Mouse (Mus musculus): Measurements from ENCODE around the gene Ppy. TPM values are rescaled to one million over a fixed set of nuclear protein-coding genes. Genes with fewer than 3 reads are reported as not detected.
A peak's percentile ranks its signal among the peaks of the same experiment; 100 is the strongest.

Gene Ppy
- polyA plus RNA-seq, 1 experiment from 2014 or later, result not detected

DNA sequence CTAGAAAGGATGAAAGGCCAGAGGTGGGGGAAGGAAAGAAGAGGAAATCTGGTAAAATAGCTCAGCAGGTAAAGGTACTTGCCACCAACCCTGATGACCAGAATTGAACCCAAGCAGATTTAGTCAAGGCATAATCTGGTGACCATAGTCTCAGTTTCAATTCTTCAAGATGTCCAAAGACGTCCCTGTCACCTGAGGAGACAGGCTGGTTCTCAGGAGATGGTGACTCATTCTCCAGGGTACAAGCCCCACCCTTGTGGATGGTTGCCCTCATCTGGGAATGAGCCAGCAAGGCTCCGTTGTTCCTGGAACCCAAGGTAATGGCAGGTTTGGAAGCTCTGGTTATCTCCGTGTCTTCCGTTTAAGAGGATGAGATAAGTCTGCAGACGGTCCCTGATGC is 10.5 kb upstream of the Ppy start:
- Histone ChIP-seq H3K36me3 (no peaks in the 10 kb centered on the region), H3K27me3 (ENCODE audit: insufficient read depth, poor library complexity, severe bottlenecking) (peaks cover 46% of the 10 kb centered on the region), H3K4me3 (no peak overlapping the region), H3K27ac (no peak overlapping the region), H3K4me1 (replicated peaks) (peaks cover 20% of the 10 kb centered on the region), H3K9me3 (no peaks in the 10 kb centered on the region)
- 84% methylated on average over 5 of the region's 5 CpGs for WGBS
- DNase-seq (ENCODE audit: low spot score), result no peak

DNA sequence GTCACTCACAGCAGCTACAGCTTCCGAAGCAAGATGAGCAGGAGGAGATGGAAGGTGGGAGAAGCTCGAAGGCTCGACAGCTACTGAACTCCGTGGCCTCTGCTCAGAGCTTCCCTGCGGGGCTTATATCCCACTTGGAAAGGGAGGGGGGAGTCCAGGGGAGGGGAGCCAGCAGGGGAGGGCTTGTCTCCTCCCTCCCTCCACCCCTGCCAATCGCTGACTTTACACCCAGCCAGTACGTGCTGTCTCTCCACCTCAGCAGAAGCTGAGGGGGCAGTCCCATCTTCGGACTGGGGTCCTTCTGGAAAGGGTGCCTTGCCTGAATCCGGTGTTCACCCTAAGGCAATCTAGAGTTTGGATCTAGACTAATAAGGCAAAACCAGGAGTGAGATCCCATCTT is 6.6 kb upstream of the Ppy start, which contains the start of gene Pyy:
TSS of gene Pyy (minus strand) at position 101 of the 400 bp plus-strand sequence.
- peaks cover 13% of the 10 kb centered on the region for H3K4me1 ChIP-seq (replicated peaks)
- H3K9me3 ChIP-seq, result no peaks in the 10 kb centered on the region
- DNase-seq (ENCODE audit: low spot score), result no peak
- no peak within 1 kb of the TSS for H3K27ac ChIP-seq
- 9% methylated on average over 9 of the region's 9 CpGs for WGBS
- H3K36me3 ChIP-seq, result no peaks in the 10 kb centered on the region
- H3K4me3 ChIP-seq, result peak within 1 kb of the TSS; percentile 24; the same call in 1 of the 2 replicates
- peaks cover 78% of the 10 kb centered on the region for H3K27me3 ChIP-seq (ENCODE audit: insufficient read depth, poor library complexity, severe bottlenecking)

- Histone ChIP-seq H3K4me1 (replicated peaks) (peaks cover 21% of the 10 kb centered on the region), H3K36me3 (no peaks in the 10 kb centered on the region), H3K27me3 (ENCODE audit: insufficient read depth, poor library complexity, severe bottlenecking) (peaks cover 81% of the 10 kb centered on the region), H3K9me3 (no peaks in the 10 kb centered on the region), H3K27ac (no peak overlapping the region), H3K4me3 (peak overlapping the region; percentile 24; the same call in 1 of the 2 replicates)
- WGBS, result 3% methylated on average over 21 of the region's 21 CpGs
- DNase-seq (ENCODE audit: low spot score), result no peak
These were observed 5.8 kb upstream of the Ppy start for GRCm38 (mm10) chr11:102106911-102107310.

GRCm38 (mm10) chr11:102102485-102103258 is 1.6 kb upstream of the Ppy start:
- H3K27me3 ChIP-seq (ENCODE audit: insufficient read depth, poor library complexity, severe bottlenecking), result peaks cover 97% of the 10 kb centered on the region

DNA sequence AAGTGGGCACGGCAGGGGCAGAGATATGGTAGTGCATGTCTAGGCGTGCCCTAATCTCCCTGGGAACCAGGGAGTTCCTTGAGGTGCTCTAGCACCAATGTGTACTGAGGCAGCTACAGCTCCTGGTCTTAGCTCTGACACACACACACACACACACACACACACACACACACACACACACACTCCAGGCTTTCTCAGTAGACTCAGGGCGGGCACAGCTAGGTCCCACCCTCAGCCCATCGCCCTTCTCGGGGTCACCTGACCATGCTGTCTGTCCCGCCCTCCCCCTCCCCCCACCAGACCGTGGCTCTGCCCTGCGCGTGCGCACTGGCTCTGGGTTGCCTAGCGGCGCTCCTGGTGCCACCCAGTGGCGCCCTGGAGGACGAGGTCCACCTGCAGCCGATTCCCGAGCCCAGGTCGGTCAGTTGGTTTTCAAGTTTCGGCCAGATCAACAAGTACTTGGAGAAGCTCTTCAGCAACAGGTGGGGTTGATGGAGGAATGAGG is 4.2 kb downstream of the Ppy start:
- Histone ChIP-seq H3K9me3 (no peaks in the 10 kb centered on the region), H3K4me1 (replicated peaks) (peaks cover 30% of the 10 kb centered on the region), H3K27ac (peak overlapping the region; percentile 79), H3K4me3 (peak overlapping the region; percentile 45), H3K27me3 (ENCODE audit: insufficient read depth, poor library complexity, severe bottlenecking) (peaks cover 54% of the 10 kb centered on the region), H3K36me3 (no peaks in the 10 kb centered on the region)
- WGBS, result 9% methylated on average over 18 of the region's 18 CpGs
- peak; percentile 92 for DNase-seq (ENCODE audit: low spot score)

More at GRCm38 (mm10) chr11:102102485-102103258, 1.6 kb upstream of the Ppy start:
- H3K27ac ChIP-seq, result no peak overlapping the region
- WGBS, result 21% methylated on average over 17 of the region's 17 CpGs
- no peaks in the 10 kb centered on the region for H3K9me3 ChIP-seq
- H3K36me3 ChIP-seq, result no peaks in the 10 kb centered on the region
- DNase-seq (ENCODE audit: low spot score), result peak; percentile 82
- peaks cover 28% of the 10 kb centered on the region for H3K4me1 ChIP-seq (replicated peaks)
- H3K4me3 ChIP-seq, result peak overlapping the region; percentile 6; the same call in 1 of the 2 replicates

DNA sequence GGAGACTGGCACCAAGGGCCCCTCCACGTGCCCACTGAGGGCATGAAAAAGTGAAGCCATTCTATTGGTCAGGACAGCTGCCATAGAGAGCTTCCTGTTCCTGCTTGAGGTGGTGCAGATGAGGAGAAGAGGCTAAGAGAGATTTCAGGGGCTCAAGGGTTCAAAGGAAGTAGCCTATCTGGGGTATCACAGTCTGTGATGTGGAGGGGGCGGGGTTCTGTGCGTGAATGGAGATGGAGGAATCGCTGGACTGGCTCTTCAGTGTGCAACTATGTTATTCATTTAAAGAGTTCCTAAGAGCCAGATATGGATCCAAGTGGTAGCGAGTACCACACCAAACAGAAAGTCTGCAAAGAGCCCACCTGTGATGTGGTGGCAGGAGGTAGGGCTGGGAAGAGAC is 4.7 kb downstream of the Ppy start:
- no peaks in the 10 kb centered on the region for H3K36me3 ChIP-seq
- peaks cover 25% of the 10 kb centered on the region for H3K4me1 ChIP-seq (replicated peaks)
- H3K4me3 ChIP-seq, result peak overlapping the region; percentile 45
- peak overlapping the region; percentile 79 for H3K27ac ChIP-seq
- H3K27me3 ChIP-seq (ENCODE audit: insufficient read depth, poor library complexity, severe bottlenecking), result peaks cover 53% of the 10 kb centered on the region
- no peak for DNase-seq (ENCODE audit: low spot score)
- WGBS, result 74% methylated on average over 5 of the region's 5 CpGs
- H3K9me3 ChIP-seq, result no peaks in the 10 kb centered on the region

- no peak for DNase-seq (ENCODE audit: low spot score)
- H3K36me3 ChIP-seq, result no peaks in the 10 kb centered on the region
- 69% methylated on average over 3 of the region's 3 CpGs for WGBS
- 0 out of 2 replicates have a peak overlapping the region, but pooled peaks have one; percentile 31 for H3K27ac ChIP-seq
- H3K4me3 ChIP-seq, result no peak overlapping the region
- H3K4me1 ChIP-seq (replicated peaks), result peaks cover 21% of the 10 kb centered on the region
- H3K9me3 ChIP-seq, result no peaks in the 10 kb centered on the region
- peaks cover 47% of the 10 kb centered on the region for H3K27me3 ChIP-seq (ENCODE audit: insufficient read depth, poor library complexity, severe bottlenecking)
These were observed 5.4 kb downstream of the Ppy start for GRCm38 (mm10) chr11:102095676-102096075.

GRCm38 (mm10) chr11:102089088-102089808 is 11.9 kb downstream of the Ppy start:
- H3K4me1 ChIP-seq (replicated peaks), result peaks cover 46% of the 10 kb centered on the region
- DNase-seq (ENCODE audit: low spot score), result peak; percentile 86
- H3K9me3 ChIP-seq, result no peaks in the 10 kb centered on the region
- H3K27ac ChIP-seq, result peak overlapping the region; percentile 95
- H3K4me3 ChIP-seq, result peak overlapping the region; percentile 80
- peaks cover 6% of the 10 kb centered on the region for H3K36me3 ChIP-seq
- peaks cover 8% of the 10 kb centered on the region; the same call in 1 of the 2 replicates for H3K27me3 ChIP-seq (ENCODE audit: insufficient read depth, poor library complexity, severe bottlenecking)
- WGBS, result under 1% methylated on average over 20 of the region's 20 CpGs

- Histone ChIP-seq H3K4me1 (replicated peaks) (peaks cover 53% of the 10 kb centered on the region), H3K4me3 (peak within 1 kb of the TSS; percentile 80), H3K36me3 (peaks cover 13% of the 10 kb centered on the region), H3K27me3 (ENCODE audit: insufficient read depth, poor library complexity, severe bottlenecking) (peaks cover 5% of the 10 kb centered on the region), H3K9me3 (no peaks in the 10 kb centered on the region; the same call in 1 of the 2 replicates), H3K27ac (peak within 1 kb of the TSS; percentile 95)
- under 1% methylated on average over 49 of the region's 49 CpGs for WGBS
- peak; percentile 85 for DNase-seq (ENCODE audit: low spot score)
These were observed 12.9 kb downstream of the Ppy start, which contains the start of gene Mpp2 for GRCm38 (mm10) chr11:102087931-102088898. Gene Mpp2, minus strand, starts transcription at chr11:102088515.

DNA sequence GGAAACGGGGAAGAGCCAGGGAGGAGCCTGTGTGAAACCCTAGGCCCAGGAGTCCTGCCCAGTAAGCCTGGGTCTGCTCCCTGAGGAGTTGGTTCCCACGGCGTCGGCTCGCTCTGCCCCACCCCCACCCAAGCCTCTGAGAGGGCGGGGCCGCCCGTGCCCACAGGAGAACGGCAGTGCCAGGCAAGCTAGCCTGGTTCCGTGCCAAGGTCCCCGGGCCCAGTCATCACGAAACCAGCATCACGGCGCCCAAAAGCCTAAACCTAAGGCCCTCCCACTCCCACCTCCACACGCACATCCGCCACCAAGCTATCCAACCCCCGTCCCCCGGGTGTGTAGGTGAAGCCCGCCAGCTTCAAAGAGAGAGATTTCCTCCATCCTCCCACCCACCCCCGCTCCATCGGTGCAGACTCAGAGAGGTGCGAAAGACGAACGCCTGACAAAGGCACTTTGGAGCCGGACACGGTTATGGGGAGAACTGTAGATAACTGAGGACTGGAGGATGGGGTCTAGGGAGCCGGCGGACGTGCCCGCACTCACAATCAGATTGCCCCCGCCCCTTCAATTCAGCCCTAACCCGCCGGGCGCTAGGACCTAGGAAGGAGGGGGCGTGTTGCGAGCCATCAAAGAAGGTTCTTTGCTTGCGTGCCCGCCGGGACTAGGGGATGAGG is 13.9 kb downstream of the Ppy start:
- Histone ChIP-seq H3K4me3 (peak overlapping the region; percentile 80), H3K4me1 (replicated peaks) (peaks cover 63% of the 10 kb centered on the region), H3K9me3 (no peaks in the 10 kb centered on the region; the same call in 1 of the 2 replicates), H3K27ac (peak overlapping the region; percentile 95), H3K36me3 (peaks cover 13% of the 10 kb centered on the region), H3K27me3 (ENCODE audit: insufficient read depth, poor library complexity, severe bottlenecking) (peaks cover 5% of the 10 kb centered on the region)
- DNase-seq (ENCODE audit: low spot score), result peak; percentile 94
- WGBS, result under 1% methylated on average over 39 of the region's 39 CpGs

DNA sequence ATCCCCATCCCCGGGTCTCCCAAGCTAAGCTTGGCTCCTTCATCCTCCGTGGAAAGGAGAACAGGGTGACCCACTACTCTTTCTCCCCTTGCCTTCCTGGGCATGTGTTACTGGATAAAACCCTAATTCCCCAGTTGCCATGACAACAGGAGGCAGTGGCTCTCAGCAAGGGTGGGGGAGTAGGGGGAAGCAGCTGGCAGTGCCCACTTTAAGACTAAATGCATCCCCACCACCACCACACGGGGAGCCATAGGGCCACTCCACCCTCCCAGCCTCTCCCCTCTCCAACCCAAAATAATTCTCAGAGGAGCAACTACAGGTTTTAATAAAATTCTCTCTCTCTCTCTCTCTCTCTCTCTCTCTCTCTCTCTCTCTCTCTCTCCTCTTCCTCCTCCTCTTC is 14.8 kb downstream of the Ppy start:
- Histone ChIP-seq H3K27me3 (ENCODE audit: insufficient read depth, poor library complexity, severe bottlenecking) (peaks cover 9% of the 10 kb centered on the region), H3K27ac (peak overlapping the region; percentile 95), H3K9me3 (no peaks in the 10 kb centered on the region; the same call in 1 of the 2 replicates), H3K4me3 (peak overlapping the region; percentile 80), H3K4me1 (replicated peaks) (peaks cover 72% of the 10 kb centered on the region), H3K36me3 (peaks cover 13% of the 10 kb centered on the region)
- 23% methylated on average over 3 of the region's 3 CpGs for WGBS
- peak; percentile 33 for DNase-seq (ENCODE audit: low spot score)

Data from hindbrain, embryonic 10.5 days (tissue).